ENCODE assay signal across 18 mouse cellular contexts in genomic region chr8:12663105-12663456, GRCm38 (mm10). TPM values are rescaled to one million over a fixed set of nuclear protein-coding genes. Genes with fewer than 3 reads are reported as not detected.
DNase-seq lines count a peak whose midpoint lies in the region; ATAC-seq and TF ChIP-seq lines count a peak whose summit lies in the region.
"Had no signal": no experiment of that assay in that cellular context is flagged by ENCODE, and none has a peak within 500 bp of the region (broad histone marks: within the 10 kb centered on the region; RNA-seq: fewer than 3 reads in every experiment).

No protein-coding gene starts in this region.

- H3K79me2 ChIP-seq in heart, adult 2 months (replicated peaks; ENCODE audit: control insufficient read depth, insufficient read depth, low read length) = peaks cover 3% of the 10 kb centered on the region; the same call in 1 of the 2 replicates

- no peak overlapping the region for H3K4me3 ChIP-seq in intestine, embryonic 16.5 days (ENCODE audit: low read length)
- H3K4me3 ChIP-seq in intestine, embryonic 15.5 days (replicated peaks) = no peak overlapping the region
- H3K4me3 ChIP-seq in intestine, postnatal 0 days (ENCODE audit: low read depth, low read length) = no peak overlapping the region
- no peak overlapping the region for H3K4me3 ChIP-seq in lung, embryonic 16.5 days (ENCODE audit: low read length)
- H3K4me3 ChIP-seq in heart, adult 2 months = no peak overlapping the region
- H3K4me3 ChIP-seq: embryonic facial prominence, embryonic 13.5 days; forebrain, embryonic 13.5 days; heart, embryonic 13.5 days; hindbrain, embryonic 15.5 days had no signal

- peak; percentile 80 for DNase-seq in lung, postnatal 25 days (ENCODE audit: low spot score)
- no peak for DNase-seq in heart, postnatal 14 days
- DNase-seq in heart, postnatal 4 days = no peak
- DNase-seq in heart, adult 2 months = no peak
- DNase-seq: adrenal gland, postnatal 25 days; cerebellum, adult 18-20 months; cerebellum, adult 9-11 months; cerebellum, postnatal 36 days; forebrain, postnatal 0 days; gastrocnemius, postnatal 14 days had no signal

- no peak overlapping the region for H3K9ac ChIP-seq in intestine, embryonic 16.5 days (ENCODE audit: low read depth, low read length)
- no peak overlapping the region for H3K9ac ChIP-seq in intestine, embryonic 15.5 days
- H3K9ac ChIP-seq in intestine, postnatal 0 days (ENCODE audit: low read depth, low read length) = no peak overlapping the region
- no peak overlapping the region for H3K9ac ChIP-seq in lung, embryonic 16.5 days (ENCODE audit: low read length)
- no peak overlapping the region for H3K9ac ChIP-seq in heart, adult 2 months (ENCODE audit: low read depth, low read length)
- H3K9ac ChIP-seq: embryonic facial prominence, embryonic 13.5 days; forebrain, embryonic 13.5 days; forebrain, postnatal 0 days; heart, embryonic 13.5 days; hindbrain, embryonic 15.5 days had no signal

- WGBS in intestine, embryonic 16.5 days = 84% methylated on average over 5 of the region's 5 CpGs
- 91% methylated on average over 5 of the region's 5 CpGs for WGBS in intestine, embryonic 15.5 days
- WGBS in intestine, postnatal 0 days = 77% methylated on average over 5 of the region's 5 CpGs
- WGBS in lung, embryonic 16.5 days = 65% methylated on average over 5 of the region's 5 CpGs
- WGBS in heart, adult 2 months = 79% methylated on average over 5 of the region's 5 CpGs

- no peaks in the 10 kb centered on the region for H3K9me3 ChIP-seq in intestine, embryonic 16.5 days (ENCODE audit: control insufficient read depth, low read length)
- H3K9me3 ChIP-seq in intestine, embryonic 15.5 days = no peaks in the 10 kb centered on the region
- H3K9me3 ChIP-seq in intestine, postnatal 0 days (ENCODE audit: control insufficient read depth) = no peaks in the 10 kb centered on the region
- H3K9me3 ChIP-seq in lung, embryonic 16.5 days (ENCODE audit: control insufficient read depth, low read length) = no peaks in the 10 kb centered on the region
- H3K9me3 ChIP-seq: embryonic facial prominence, embryonic 13.5 days; forebrain, embryonic 13.5 days; heart, embryonic 13.5 days; hindbrain, embryonic 15.5 days had no signal

- no peak for TF ChIP-seq CTCF in intestine, postnatal 0 days (IDR thresholded peaks at IDR 0.05; ENCODE audit: low read depth)
- no peak for TF ChIP-seq CTCF in heart, adult 2 months (IDR thresholded peaks at IDR 0.05)

- H3K36me3 ChIP-seq in intestine, embryonic 16.5 days (ENCODE audit: control insufficient read depth, insufficient read depth, low read length) = peaks cover under 1% of the 10 kb centered on the region; the same call in 1 of the 2 replicates
- H3K36me3 ChIP-seq in intestine, embryonic 15.5 days = peaks cover 12% of the 10 kb centered on the region; the same call in 1 of the 2 replicates
- peaks cover 22% of the 10 kb centered on the region for H3K36me3 ChIP-seq in intestine, postnatal 0 days (ENCODE audit: control insufficient read depth, insufficient read depth)
- peaks cover 6% of the 10 kb centered on the region; the same call in 1 of the 2 replicates for H3K36me3 ChIP-seq in lung, embryonic 16.5 days (ENCODE audit: control insufficient read depth, insufficient read depth, low read length)
- peaks cover 2% of the 10 kb centered on the region; the same call in 1 of the 2 replicates for H3K36me3 ChIP-seq in heart, adult 2 months (ENCODE audit: control insufficient read depth, insufficient read depth, low read length)

- H3K4me1 ChIP-seq in intestine, embryonic 16.5 days (ENCODE audit: control insufficient read depth, insufficient read depth, low read length) = 0 out of 2 replicates have a peak, but pooled peaks cover 2% of the 10 kb centered on the region
- peaks cover 4% of the 10 kb centered on the region; the same call in 1 of the 2 replicates for H3K4me1 ChIP-seq in intestine, embryonic 15.5 days (replicated peaks)
- H3K4me1 ChIP-seq in intestine, postnatal 0 days (replicated peaks; ENCODE audit: control insufficient read depth, insufficient read depth, low read length) = 0 out of 2 replicates have a peak, but pooled peaks cover 3% of the 10 kb centered on the region
- H3K4me1 ChIP-seq in lung, embryonic 16.5 days (replicated peaks; ENCODE audit: control insufficient read depth, insufficient read depth, low read length) = no peaks in the 10 kb centered on the region
- no peaks in the 10 kb centered on the region; the same call in 1 of the 2 replicates for H3K4me1 ChIP-seq in heart, adult 2 months (ENCODE audit: control insufficient read depth, insufficient read depth, low read length)
- H3K4me1 ChIP-seq: embryonic facial prominence, embryonic 13.5 days; forebrain, embryonic 13.5 days; heart, embryonic 13.5 days; hindbrain, embryonic 15.5 days had no signal

- H3K27ac ChIP-seq in intestine, embryonic 16.5 days (ENCODE audit: low read length) = peak overlapping the region; percentile 10; the same call in 1 of the 2 replicates
- H3K27ac ChIP-seq in intestine, embryonic 15.5 days = no peak overlapping the region
- H3K27ac ChIP-seq in intestine, postnatal 0 days (ENCODE audit: low read depth, low read length) = peak overlapping the region; percentile 50; the same call in 1 of the 2 replicates
- no peak overlapping the region for H3K27ac ChIP-seq in lung, embryonic 16.5 days (ENCODE audit: low read length)
- H3K27ac ChIP-seq in heart, adult 2 months = no peak overlapping the region
- H3K27ac ChIP-seq: embryonic facial prominence, embryonic 13.5 days; forebrain, embryonic 13.5 days; heart, embryonic 13.5 days; hindbrain, embryonic 15.5 days had no signal

- TF ChIP-seq POLR2A in heart, adult 2 months (IDR thresholded peaks at IDR 0.05; ENCODE audit: insufficient read depth, low read depth, low read length) = no peak

- H3K27me3 ChIP-seq in intestine, embryonic 16.5 days (replicated peaks; ENCODE audit: control insufficient read depth, insufficient read depth, low read length) = no peaks in the 10 kb centered on the region
- no peaks in the 10 kb centered on the region for H3K27me3 ChIP-seq in intestine, embryonic 15.5 days (replicated peaks)
- H3K27me3 ChIP-seq in intestine, postnatal 0 days (replicated peaks; ENCODE audit: control insufficient read depth, insufficient read depth, low read length) = no peaks in the 10 kb centered on the region
- H3K27me3 ChIP-seq in lung, embryonic 16.5 days (ENCODE audit: control insufficient read depth, insufficient read depth, low read depth, low read length) = no peaks in the 10 kb centered on the region
- H3K27me3 ChIP-seq in heart, adult 2 months (ENCODE audit: control insufficient read depth, insufficient read depth, low read length) = no peaks in the 10 kb centered on the region
- H3K27me3 ChIP-seq: embryonic facial prominence, embryonic 13.5 days; forebrain, embryonic 13.5 days; heart, embryonic 13.5 days; hindbrain, embryonic 15.5 days had no signal

- TF ChIP-seq EP300 in heart, adult 2 months (IDR thresholded peaks at IDR 0.05; ENCODE audit: insufficient read depth, low read depth, low read length) = no peak

- no peak overlapping the region for H3K4me2 ChIP-seq in intestine, embryonic 16.5 days (ENCODE audit: low read depth, low read length)
- no peak overlapping the region for H3K4me2 ChIP-seq in intestine, embryonic 15.5 days (replicated peaks)
- H3K4me2 ChIP-seq in intestine, postnatal 0 days (replicated peaks; ENCODE audit: low read depth) = no peak overlapping the region
- no peak overlapping the region for H3K4me2 ChIP-seq in lung, embryonic 16.5 days (ENCODE audit: low read depth, low read length)
- H3K4me2 ChIP-seq: embryonic facial prominence, embryonic 13.5 days; forebrain, embryonic 13.5 days; heart, embryonic 13.5 days; hindbrain, embryonic 15.5 days had no signal

- no peak for ATAC-seq in intestine, embryonic 16.5 days
- no peak for ATAC-seq in intestine, embryonic 15.5 days
- no peak for ATAC-seq in intestine, postnatal 0 days
- peak; percentile 59 for ATAC-seq in lung, embryonic 16.5 days (ENCODE audit: low read depth)
- ATAC-seq: forebrain, embryonic 13.5 days; forebrain, postnatal 0 days had no signal

- intact Hi-C loops in heart, postnatal 14 days (cut with DNase I) = no loop called here
- intact Hi-C loops in heart, adult 2 months (cut with DNase I) = no loop called here

RNA-seq across cellular contexts. Expression of gene Tubgcp3, which starts 9.0 kb away (rescaled TPM):
- 34.4 and 37.6 TPM in 2 replicates for polyA plus RNA-seq in intestine, embryonic 16.5 days (2015; fragmentation: Nextera tagmentation; extraction: Ambion mirVana)
- polyA plus RNA-seq in intestine, embryonic 15.5 days (2015; fragmentation: Nextera tagmentation; extraction: Ambion mirVana) = 37.5 and 38.0 TPM in 2 replicates
- polyA plus RNA-seq in intestine, postnatal 0 days (2015; fragmentation: Nextera tagmentation; extraction: Ambion mirVana) = 14.8 and 15.2 TPM in 2 replicates
- 45.3 and 47.4 TPM in 2 replicates for polyA plus RNA-seq in lung, embryonic 16.5 days (2015; fragmentation: Nextera tagmentation; extraction: Ambion mirVana)
- total RNA-seq in heart, postnatal 14 days (2021) = 10 to 100 TPM; 15.5 to 16.0 TPM
- 10 to 100 TPM; 28.5 to 29.1 TPM for total RNA-seq in heart, postnatal 4 days (2021)
- 10 to 100 TPM; 13.1 to 14.0 TPM for total RNA-seq in heart, adult 2 months (2021)
- polyA plus RNA-seq in heart, adult 2 months (2012; rRNA removed) = 20.2 and 34.4 TPM in 2 replicates

Comparison
In these comparisons a context has a peak if more than half of its experiments do, and no peak if none do; other contexts are left out.
1. H3K27ac ChIP-seq: peak in intestine, embryonic 16.5 days (single experiment) and intestine, postnatal 0 days (single experiment); none in intestine, embryonic 15.5 days (single experiment), lung, embryonic 16.5 days (single experiment) and heart, adult 2 months (single experiment).